In genomic region chr3:133154683-133155082, GRCm38 (mm10) we compare ENCODE assay signal across 16 mouse cellular contexts.
DNase-seq lines count a peak whose midpoint lies in the region; ATAC-seq and TF ChIP-seq lines count a peak whose summit lies in the region.
"Had no signal": no experiment of that assay in that cellular context is flagged by ENCODE, and none has a peak within 500 bp of the region (broad histone marks: within the 10 kb centered on the region; RNA-seq: fewer than 3 reads in every experiment).

No protein-coding gene starts in this region.

- H3K4me3 ChIP-seq in hindbrain, embryonic 15.5 days = no peak overlapping the region
- H3K4me3 ChIP-seq in hindbrain, embryonic 12.5 days = no peak overlapping the region
- H3K4me3 ChIP-seq in forebrain, embryonic 16.5 days (replicated peaks; ENCODE audit: low read length) = no peak overlapping the region
- H3K4me3 ChIP-seq in midbrain, postnatal 0 days (ENCODE audit: low read depth, low read length) = no peak overlapping the region
- no peak overlapping the region for H3K4me3 ChIP-seq in intestine, postnatal 0 days (ENCODE audit: low read depth, low read length)
- H3K4me3 ChIP-seq: layer of hippocampus, adult 2 months; myocyte had no signal

- peak; percentile 63 for ATAC-seq in hindbrain, embryonic 15.5 days (ENCODE audit: low FRiP score, low read depth)
- no peak for ATAC-seq in hindbrain, embryonic 12.5 days (ENCODE audit: low FRiP score)
- peak; percentile 88 for ATAC-seq in forebrain, embryonic 16.5 days
- ATAC-seq in midbrain, postnatal 0 days (ENCODE audit: low FRiP score) = peak; percentile 78; the same call in 1 of the 2 replicates
- no peak for ATAC-seq in intestine, postnatal 0 days
- ATAC-seq: Patski had no signal

- H3K36me3 ChIP-seq in hindbrain, embryonic 15.5 days = no peaks in the 10 kb centered on the region
- no peaks in the 10 kb centered on the region for H3K36me3 ChIP-seq in hindbrain, embryonic 12.5 days
- no peaks in the 10 kb centered on the region for H3K36me3 ChIP-seq in forebrain, embryonic 16.5 days (ENCODE audit: control insufficient read depth, insufficient read depth)
- H3K36me3 ChIP-seq in midbrain, postnatal 0 days (ENCODE audit: insufficient read depth, low read length) = no peaks in the 10 kb centered on the region
- H3K36me3 ChIP-seq in intestine, postnatal 0 days (ENCODE audit: control insufficient read depth, insufficient read depth) = no peaks in the 10 kb centered on the region; the same call in 1 of the 2 replicates

- no peaks in the 10 kb centered on the region; the same call in 1 of the 2 replicates for H3K4me1 ChIP-seq in hindbrain, embryonic 15.5 days (replicated peaks)
- H3K4me1 ChIP-seq in hindbrain, embryonic 12.5 days = no peaks in the 10 kb centered on the region
- H3K4me1 ChIP-seq in forebrain, embryonic 16.5 days (replicated peaks; ENCODE audit: control insufficient read depth, insufficient read depth, low read length) = no peaks in the 10 kb centered on the region
- H3K4me1 ChIP-seq in midbrain, postnatal 0 days (ENCODE audit: insufficient read depth, low read length) = no peaks in the 10 kb centered on the region
- H3K4me1 ChIP-seq in intestine, postnatal 0 days (replicated peaks; ENCODE audit: control insufficient read depth, insufficient read depth, low read length) = no peaks in the 10 kb centered on the region

- H3K4me2 ChIP-seq in hindbrain, embryonic 15.5 days = no peak overlapping the region
- no peak overlapping the region for H3K4me2 ChIP-seq in hindbrain, embryonic 12.5 days (replicated peaks)
- H3K4me2 ChIP-seq in forebrain, embryonic 16.5 days (ENCODE audit: low read length) = no peak overlapping the region
- H3K4me2 ChIP-seq in midbrain, postnatal 0 days (ENCODE audit: low read depth, low read length, poor library complexity, severe bottlenecking) = no peak overlapping the region
- no peak overlapping the region for H3K4me2 ChIP-seq in intestine, postnatal 0 days (replicated peaks; ENCODE audit: low read depth)
- H3K4me2 ChIP-seq: liver, embryonic 11.5 days had no signal

- no peak overlapping the region for H3K27ac ChIP-seq in hindbrain, embryonic 15.5 days (replicated peaks)
- no peak overlapping the region for H3K27ac ChIP-seq in hindbrain, embryonic 12.5 days
- H3K27ac ChIP-seq in forebrain, embryonic 16.5 days (ENCODE audit: low read length) = no peak overlapping the region
- peak overlapping the region; percentile 55 for H3K27ac ChIP-seq in midbrain, postnatal 0 days (ENCODE audit: low read depth, low read length)
- H3K27ac ChIP-seq in intestine, postnatal 0 days (ENCODE audit: low read depth, low read length) = no peak overlapping the region
- H3K27ac ChIP-seq: layer of hippocampus, adult 2 months had no signal

- no peak overlapping the region for H3K9ac ChIP-seq in hindbrain, embryonic 15.5 days
- H3K9ac ChIP-seq in hindbrain, embryonic 12.5 days = no peak overlapping the region
- no peak overlapping the region for H3K9ac ChIP-seq in forebrain, embryonic 16.5 days (replicated peaks; ENCODE audit: low read depth, low read length)
- H3K9ac ChIP-seq in midbrain, postnatal 0 days (replicated peaks; ENCODE audit: low read length, poor library complexity, severe bottlenecking) = peak overlapping the region; percentile 42; the same call in 1 of the 2 replicates
- H3K9ac ChIP-seq in intestine, postnatal 0 days (ENCODE audit: low read depth, low read length) = no peak overlapping the region

- 53% methylated on average over 8 of the region's 8 CpGs for WGBS in hindbrain, embryonic 15.5 days
- WGBS in hindbrain, embryonic 12.5 days = 64% methylated on average over 8 of the region's 8 CpGs
- WGBS in forebrain, embryonic 16.5 days = 62% methylated on average over 8 of the region's 8 CpGs
- 30% methylated on average over 8 of the region's 8 CpGs for WGBS in midbrain, postnatal 0 days
- WGBS in intestine, postnatal 0 days = 81% methylated on average over 8 of the region's 8 CpGs

- H3K9me3 ChIP-seq in hindbrain, embryonic 15.5 days = no peaks in the 10 kb centered on the region
- no peaks in the 10 kb centered on the region for H3K9me3 ChIP-seq in hindbrain, embryonic 12.5 days (replicated peaks)
- H3K9me3 ChIP-seq in forebrain, embryonic 16.5 days (ENCODE audit: control insufficient read depth, low read length) = no peaks in the 10 kb centered on the region
- no peaks in the 10 kb centered on the region for H3K9me3 ChIP-seq in midbrain, postnatal 0 days (ENCODE audit: low read length)
- H3K9me3 ChIP-seq in intestine, postnatal 0 days (ENCODE audit: control insufficient read depth) = no peaks in the 10 kb centered on the region

- DNase-seq in layer of hippocampus, postnatal 14 days (ENCODE audit: low spot score in 2 of 2) = peak; percentile 11 to 24
- DNase-seq in midbrain, postnatal 0 days (ENCODE audit: low spot score) = peak; percentile 29
- DNase-seq in spleen, postnatal 10 days (ENCODE audit: low spot score in 2 of 2) = no peak
- no peak for DNase-seq in T-cell, adult 2 months (ENCODE audit: low spot score)
- DNase-seq: adrenal gland, postnatal 14 days; cerebellum, adult 11-12 months; kidney, adult 11 months had no signal

- no peaks in the 10 kb centered on the region for H3K27me3 ChIP-seq in hindbrain, embryonic 15.5 days
- H3K27me3 ChIP-seq in hindbrain, embryonic 12.5 days = no peaks in the 10 kb centered on the region
- H3K27me3 ChIP-seq in forebrain, embryonic 16.5 days (replicated peaks; ENCODE audit: control insufficient read depth, insufficient read depth, low read length) = no peaks in the 10 kb centered on the region
- no peaks in the 10 kb centered on the region for H3K27me3 ChIP-seq in midbrain, postnatal 0 days (ENCODE audit: insufficient read depth, low read length)
- H3K27me3 ChIP-seq in intestine, postnatal 0 days (replicated peaks; ENCODE audit: control insufficient read depth, insufficient read depth, low read length) = no peaks in the 10 kb centered on the region
- H3K27me3 ChIP-seq: CH12.LX had no signal

- TF ChIP-seq CTCF in midbrain, postnatal 0 days (IDR thresholded peaks at IDR 0.05) = no peak
- no peak for TF ChIP-seq CTCF in intestine, postnatal 0 days (IDR thresholded peaks at IDR 0.05; ENCODE audit: low read depth)

Comparison
In these comparisons a context has a peak if more than half of its experiments do, and no peak if none do; other contexts are left out.
1. ATAC-seq: peak in hindbrain, embryonic 15.5 days (single experiment), forebrain, embryonic 16.5 days (single experiment) and midbrain, postnatal 0 days (single experiment); none in hindbrain, embryonic 12.5 days (single experiment) and intestine, postnatal 0 days (single experiment).
2. DNase-seq: peak in layer of hippocampus, postnatal 14 days (2 of 2) and midbrain, postnatal 0 days (single experiment); none in spleen, postnatal 10 days (0 of 2) and T-cell, adult 2 months (single experiment).